Mouse (Mus musculus) lung, embryonic 14.5 days (tissue): ENCODE results near the gene Slc9a3r1. TPM values are rescaled to one million over a fixed set of nuclear protein-coding genes. Genes with fewer than 3 reads are reported as not detected.

Source experiments
- ATAC-seq: fragments of 200-750 bp; cut with Nextera tagmentation; 2 replicates; pipeline ENCODE4 v1.8.0; 2017; ENCODE audit warnings: mild to moderate bottlenecking, moderate TSS enrichment, moderate library complexity; ENCODE audit not compliant: insufficient read depth
- DNase-seq: peaks from one replicate; pipeline ENCODE4 v3.0.0-alpha.2; 2015
- H3K27ac ChIP-seq: fragments of 300-500 bp; sonication (generic); 2 replicates; pipeline ENCODE4 v1.5.1; 2014; ENCODE audit warnings: low read depth, mild to moderate bottlenecking, moderate library complexity
- H3K27me3 ChIP-seq: fragments of 300-500 bp; sonication (generic); 2 replicates; pipeline ENCODE4 v1.6.1; 2014; ENCODE audit warnings: low read length, control low read depth; ENCODE audit not compliant: insufficient read depth
- H3K36me3 ChIP-seq: fragments of 300-500 bp; sonication (generic); 2 replicates; pipeline ENCODE4 v1.6.1; 2014; ENCODE audit warnings: control low read depth; ENCODE audit not compliant: insufficient read depth
- H3K4me1 ChIP-seq: fragments of 300-500 bp; sonication (generic); 2 replicates; pipeline ENCODE4 v1.6.1; 2014; ENCODE audit warnings: antibody characterized with exemption, control low read depth; ENCODE audit not compliant: insufficient read depth
- H3K4me2 ChIP-seq: fragments of 300-500 bp; sonication (generic); 2 replicates; pipeline ENCODE4 v1.6.1; 2014; ENCODE audit warnings: mild to moderate bottlenecking
- H3K4me3 ChIP-seq: fragments of 300-500 bp; sonication (generic); 2 replicates; pipeline ENCODE4 v1.5.1; 2014; ENCODE audit warnings: low read depth, low read length
- H3K9ac ChIP-seq: fragments of 300-500 bp; sonication (generic); 2 replicates; pipeline ENCODE4 v1.6.1; 2014
- H3K9me3 ChIP-seq: fragments of 300-500 bp; sonication (generic); 2 replicates; pipeline ENCODE4 v1.6.1; 2016; ENCODE audit warnings: low read depth, low read length, control low read depth
- CTCF ChIP-seq: IDR thresholded peaks from 2 replicates; pipeline ENCODE4 v1.5.1; 2016; ENCODE audit warnings: antibody characterized with exemption, low read depth
- WGBS: fragments of 180-500 bp; shearing (Covaris S2); extraction: QIAGEN DNeasy Blood & Tissue Kit; methylation state at CpG from one replicate; pipeline ENCODE4 v1.1.7; 2014; 5-methylcytosine and 5-hydroxymethylcytosine counted together
- polyA plus RNA-seq: library from polyadenylated mRNA; unstranded; fragments of >200 nt; fragmentation: Nextera tagmentation; extraction: Ambion mirVana; gene quantifications from 2 replicates; pipeline ENCODE4 v1.2.1, GENCODE M21; 2014

Gene Slc9a3r1
- polyA plus RNA-seq, 1 experiment from 2014 or later: 52.3 TPM

- H3K4me2 ChIP-seq: 0 out of 2 replicates have a peak overlapping the region, but pooled peaks have one; percentile 15
- H3K27ac ChIP-seq: peak overlapping the region; percentile 72
- no peaks in the 10 kb centered on the region for H3K36me3 ChIP-seq
- 20% methylated on average over 12 of the region's 12 CpGs for WGBS
- ATAC-seq (no peak), DNase-seq (peak; percentile 43)
- peaks cover 28% of the 10 kb centered on the region for H3K27me3 ChIP-seq
- no peaks in the 10 kb centered on the region for H3K9me3 ChIP-seq
- no peak overlapping the region for H3K4me3 ChIP-seq
- TF ChIP-seq CTCF: no peak
- peaks cover 11% of the 10 kb centered on the region for H3K4me1 ChIP-seq
- no peak overlapping the region for H3K9ac ChIP-seq
These were observed 5.0 kb upstream of the Slc9a3r1 start for GRCm38 (mm10) chr11:115157933-115158719.

- ATAC-seq: no peak
- Histone ChIP-seq H3K27ac (no peak overlapping the region), H3K9ac (no peak overlapping the region), H3K36me3 (no peaks in the 10 kb centered on the region), H3K4me1 (peaks cover 11% of the 10 kb centered on the region), H3K9me3 (no peaks in the 10 kb centered on the region), H3K27me3 (peaks cover 25% of the 10 kb centered on the region), H3K4me2 (no peak overlapping the region), H3K4me3 (no peak overlapping the region)
- WGBS: 48% methylated on average over 11 of the region's 11 CpGs
- DNase-seq: peak; percentile 70
- peak; percentile 82 for TF ChIP-seq CTCF
These were observed 2.9 kb upstream of the Slc9a3r1 start for GRCm38 (mm10) chr11:115160016-115160797.

- Histone ChIP-seq H3K9ac (no peak overlapping the region), H3K4me2 (no peak overlapping the region), H3K4me3 (no peak overlapping the region), H3K4me1 (peaks cover 11% of the 10 kb centered on the region), H3K36me3 (no peaks in the 10 kb centered on the region), H3K27me3 (peaks cover 21% of the 10 kb centered on the region), H3K9me3 (no peaks in the 10 kb centered on the region), H3K27ac (no peak overlapping the region)
- TF ChIP-seq CTCF: peak; percentile 90
- no peak for ATAC-seq
- WGBS: 25% methylated on average over 10 of the region's 10 CpGs
- DNase-seq: peak; percentile 82
These were observed 2.1 kb upstream of the Slc9a3r1 start for GRCm38 (mm10) chr11:115160883-115161577.

GRCm38 (mm10) chr11:115161578-115162204 is 1.4 kb upstream of the Slc9a3r1 start:
- Histone ChIP-seq H3K4me2 (0 out of 2 replicates have a peak overlapping the region, but pooled peaks have one; percentile 83), H3K27me3 (peaks cover 21% of the 10 kb centered on the region), H3K27ac (no peak overlapping the region), H3K4me3 (no peak overlapping the region), H3K36me3 (no peaks in the 10 kb centered on the region), H3K4me1 (peaks cover 11% of the 10 kb centered on the region), H3K9me3 (no peaks in the 10 kb centered on the region), H3K9ac (no peak overlapping the region)
- no peak for TF ChIP-seq CTCF
- no peak for DNase-seq
- 49% methylated on average over 9 of the region's 9 CpGs for WGBS
- ATAC-seq: no peak

GRCm38 (mm10) chr11:115162205-115162601 is 938 bp upstream of the Slc9a3r1 start:
- peak overlapping the region; percentile 43; the same call in 1 of the 2 replicates for H3K9ac ChIP-seq
- H3K27me3 ChIP-seq: peaks cover 21% of the 10 kb centered on the region
- peaks cover 11% of the 10 kb centered on the region for H3K4me1 ChIP-seq
- no peaks in the 10 kb centered on the region for H3K9me3 ChIP-seq
- H3K4me2 ChIP-seq: peak overlapping the region; percentile 83
- peak overlapping the region; percentile 65 for H3K4me3 ChIP-seq
- peak overlapping the region; percentile 67; the same call in 1 of the 2 replicates for H3K27ac ChIP-seq
- no peak for TF ChIP-seq CTCF
- 13% methylated on average over 9 of the region's 9 CpGs for WGBS
- no peak for ATAC-seq
- no peaks in the 10 kb centered on the region for H3K36me3 ChIP-seq
- no peak for DNase-seq

- peaks cover 21% of the 10 kb centered on the region for H3K27me3 ChIP-seq
- no peaks in the 10 kb centered on the region for H3K9me3 ChIP-seq
- H3K27ac ChIP-seq: peak overlapping the region; percentile 58; the same call in 1 of the 2 replicates
- no peaks in the 10 kb centered on the region for H3K36me3 ChIP-seq
- H3K4me3 ChIP-seq: peak overlapping the region; percentile 65
- ATAC-seq (peak; percentile 38), DNase-seq (peak; percentile 69)
- H3K9ac ChIP-seq: peak overlapping the region; percentile 47
- peak overlapping the region; percentile 83 for H3K4me2 ChIP-seq
- H3K4me1 ChIP-seq: peaks cover 4% of the 10 kb centered on the region
- under 1% methylated on average over 47 of the region's 47 CpGs for WGBS
- peak; percentile 42 for TF ChIP-seq CTCF
These were observed 518 bp downstream of the Slc9a3r1 start for GRCm38 (mm10) chr11:115163568-115164150.
